ENCODE assay signal across 9 mouse cellular contexts in the genomic region with DNA sequence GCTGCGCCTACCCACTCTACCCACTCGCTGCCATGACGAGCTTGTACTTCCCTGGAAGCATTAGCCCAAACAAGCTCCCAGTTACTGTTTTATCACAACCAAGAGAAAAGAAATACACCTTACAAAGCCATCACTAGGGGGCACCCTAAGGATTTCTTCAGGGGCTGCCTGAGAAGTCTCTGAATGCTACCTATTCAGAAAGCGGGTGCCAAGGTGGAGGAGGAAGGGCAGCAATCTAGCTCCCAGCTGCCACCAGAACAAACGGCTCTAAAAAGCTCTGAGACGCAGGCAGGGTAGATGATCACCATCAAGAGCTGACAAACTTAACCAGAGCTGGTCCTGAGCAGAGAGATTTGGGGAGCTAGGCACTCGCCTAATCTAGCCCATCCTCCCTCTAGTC. TPM values are rescaled to one million over a fixed set of nuclear protein-coding genes. Genes with fewer than 3 reads are reported as not detected.
DNase-seq lines count a peak whose midpoint lies in the region; ATAC-seq and TF ChIP-seq lines count a peak whose summit lies in the region.
"Had no signal": no experiment of that assay in that cellular context is flagged by ENCODE, and none has a peak within 500 bp of the region (broad histone marks: within the 10 kb centered on the region; RNA-seq: fewer than 3 reads in every experiment).

No protein-coding gene starts in this region.

- no peaks in the 10 kb centered on the region for H3K4me1 ChIP-seq in limb, embryonic 11.5 days (ENCODE audit: control insufficient read depth, insufficient read depth, low read length)
- no peaks in the 10 kb centered on the region for H3K4me1 ChIP-seq in limb, embryonic 10.5 days
- H3K4me1 ChIP-seq in forebrain, embryonic 12.5 days = no peaks in the 10 kb centered on the region

- H3K36me3 ChIP-seq in limb, embryonic 11.5 days (ENCODE audit: control insufficient read depth, insufficient read depth, low read length) = peaks cover 22% of the 10 kb centered on the region
- peaks cover 97% of the 10 kb centered on the region for H3K36me3 ChIP-seq in limb, embryonic 10.5 days
- peaks cover 84% of the 10 kb centered on the region for H3K36me3 ChIP-seq in forebrain, embryonic 12.5 days (replicated peaks)

- POLR2A ChIA-PET in Patski (lab: Charles Lee) = no interaction called here

- intact Hi-C loops in left cerebral cortex, postnatal 36 days (cut with DNase I) = loop anchor here (2.0 kb wide), 1 partner anchor 48 kb away; no protein-coding TSS in a partner anchor

- in situ Hi-C loops in Patski (cut with MboI; ENCODE audit: low pct_unique_long_range_greater_than_20kb) = loop anchor here (5.0 kb wide), 1 partner anchor 45 kb away; no protein-coding TSS in a partner anchor

- TF ChIP-seq CTCF in Patski (IDR thresholded peaks at IDR 0.05) = peak; percentile 69

- no peak overlapping the region for H3K4me3 ChIP-seq in limb, embryonic 11.5 days (ENCODE audit: low read depth, low read length)
- H3K4me3 ChIP-seq in limb, embryonic 10.5 days = no peak overlapping the region
- H3K4me3 ChIP-seq in forebrain, embryonic 12.5 days (replicated peaks) = no peak overlapping the region
- H3K4me3 ChIP-seq: erythroblast, embryonic 14.5 days had no signal

- DNase-seq in limb, embryonic 11.5 days (ENCODE audit: low spot score) = peak; percentile 40
- no peak for DNase-seq in limb, embryonic 10.5 days (ENCODE audit: low spot score)
- peak; percentile 13 for DNase-seq in Patski (ENCODE audit: low read depth, low spot score)
- DNase-seq in cerebellum, postnatal 25 days = peak; percentile 60 to 78
- DNase-seq in left cerebral cortex, postnatal 36 days (ENCODE audit: low spot score in 2 of 2) = peak; percentile 42 to 45
- peak; percentile 77 to 80 for DNase-seq in right cerebral cortex, adult 2 months (ENCODE audit: low spot score in 2 of 2)

- H3K9ac ChIP-seq in limb, embryonic 11.5 days (ENCODE audit: low read length) = no peak overlapping the region
- no peak overlapping the region for H3K9ac ChIP-seq in forebrain, embryonic 12.5 days

- ATAC-seq in limb, embryonic 11.5 days (ENCODE audit: insufficient number of reproducible peaks, low FRiP score, low TSS enrichment, low read depth) = no peak
- ATAC-seq in Patski = no peak
- ATAC-seq in hematopoietic stem cell, adult 5-6 weeks (replicated peaks in 1 of 2; ENCODE audit: insufficient read depth in 1 of 2, low FRiP score in 2 of 2, low TSS enrichment in 1 of 2, low read depth in 1 of 2, poor library complexity in 2 of 2, severe bottlenecking in 2 of 2) = peak; percentile 58 to 61
- no peak for ATAC-seq in forebrain, embryonic 12.5 days (ENCODE audit: low FRiP score)

- 49% methylated on average over 7 of the region's 7 CpGs for WGBS in limb, embryonic 11.5 days
- 66% methylated on average over 7 of the region's 7 CpGs for WGBS in limb, embryonic 10.5 days
- 61% methylated on average over 7 of the region's 7 CpGs for WGBS in forebrain, embryonic 12.5 days

- H3K9me3 ChIP-seq in limb, embryonic 11.5 days (ENCODE audit: control insufficient read depth, low read length) = no peaks in the 10 kb centered on the region
- H3K9me3 ChIP-seq in limb, embryonic 10.5 days (replicated peaks) = no peaks in the 10 kb centered on the region
- H3K9me3 ChIP-seq in forebrain, embryonic 12.5 days = no peaks in the 10 kb centered on the region

- CTCF ChIA-PET in Patski (lab: Charles Lee) = interaction anchor here (0.6 to 3.3 kb wide), 14 partner anchors 9 to 70 kb away, joined by 3 to 21 read pairs (median 5); no protein-coding TSS in a partner anchor

- no peak overlapping the region for H3K27ac ChIP-seq in limb, embryonic 11.5 days (replicated peaks; ENCODE audit: low read depth, low read length)
- no peak overlapping the region for H3K27ac ChIP-seq in limb, embryonic 10.5 days
- no peak overlapping the region for H3K27ac ChIP-seq in forebrain, embryonic 12.5 days

- no peaks in the 10 kb centered on the region for H3K27me3 ChIP-seq in limb, embryonic 11.5 days (ENCODE audit: control insufficient read depth, insufficient read depth, low read length)
- H3K27me3 ChIP-seq in limb, embryonic 10.5 days (ENCODE audit: low read depth, poor library complexity, severe bottlenecking) = no peaks in the 10 kb centered on the region
- H3K27me3 ChIP-seq in Patski = no peaks in the 10 kb centered on the region
- no peaks in the 10 kb centered on the region for H3K27me3 ChIP-seq in forebrain, embryonic 12.5 days

- H3K4me2 ChIP-seq in limb, embryonic 11.5 days (ENCODE audit: low read depth, severe bottlenecking) = no peak overlapping the region
- no peak overlapping the region for H3K4me2 ChIP-seq in forebrain, embryonic 12.5 days

RNA-seq across cellular contexts. Expression of a gene that starts 39.3 kb away (rescaled TPM):
- polyA plus RNA-seq in limb, embryonic 11.5 days (2014; fragmentation: Nextera tagmentation; extraction: Ambion mirVana) = 100 and 108 TPM in 2 replicates
- 87.9 and 98.3 TPM in 2 replicates for polyA plus RNA-seq in limb, embryonic 10.5 days (2016; fragmentation: Nextera tagmentation; extraction: Ambion mirVana)
- polyA plus RNA-seq in Patski (2021) = 81.0 TPM
- total RNA-seq in hematopoietic stem cell, adult 5-6 weeks (2017) = 48.0 and 49.4 TPM in 2 replicates
- 10 to 100 TPM; 62.9 to 70.6 TPM for total RNA-seq in left cerebral cortex, postnatal 36 days (2021)
- polyA plus RNA-seq in forebrain, embryonic 12.5 days (2016; fragmentation: Nextera tagmentation; extraction: Ambion mirVana) = 121 and 125 TPM in 2 replicates

RNA-seq across cellular contexts. Expression of a gene that starts 51.0 kb away (rescaled TPM):
- polyA plus RNA-seq in limb, embryonic 11.5 days (2014; fragmentation: Nextera tagmentation; extraction: Ambion mirVana) = 224 and 226 TPM in 2 replicates
- 211 and 223 TPM in 2 replicates for polyA plus RNA-seq in limb, embryonic 10.5 days (2016; fragmentation: Nextera tagmentation; extraction: Ambion mirVana)
- 71.6 TPM for polyA plus RNA-seq in Patski (2021)
- total RNA-seq in hematopoietic stem cell, adult 5-6 weeks (2017) = 128 and 133 TPM in 2 replicates
- total RNA-seq in left cerebral cortex, postnatal 36 days (2021) = 10 to 100 TPM; 51.4 to 54.9 TPM
- 173 and 188 TPM in 2 replicates for polyA plus RNA-seq in forebrain, embryonic 12.5 days (2016; fragmentation: Nextera tagmentation; extraction: Ambion mirVana)

RNA-seq across cellular contexts. Expression of a gene that starts 58.2 kb away (rescaled TPM):
- 49.3 and 54.0 TPM in 2 replicates for polyA plus RNA-seq in limb, embryonic 11.5 days (2014; fragmentation: Nextera tagmentation; extraction: Ambion mirVana)
- polyA plus RNA-seq in limb, embryonic 10.5 days (2016; fragmentation: Nextera tagmentation; extraction: Ambion mirVana) = 68.6 and 77.0 TPM in 2 replicates
- 53.2 TPM for polyA plus RNA-seq in Patski (2021)
- total RNA-seq in hematopoietic stem cell, adult 5-6 weeks (2017) = 89.6 and 120 TPM in 2 replicates
- 10 to 100 TPM; 26.0 to 39.1 TPM for total RNA-seq in left cerebral cortex, postnatal 36 days (2021)
- polyA plus RNA-seq in forebrain, embryonic 12.5 days (2016; fragmentation: Nextera tagmentation; extraction: Ambion mirVana) = 55.9 and 56.6 TPM in 2 replicates

Comparison
In these comparisons a context has a peak if more than half of its experiments do, and no peak if none do; other contexts are left out.
1. ATAC-seq: peak in hematopoietic stem cell, adult 5-6 weeks (2 of 2); none in limb, embryonic 11.5 days (single experiment), Patski (single experiment) and forebrain, embryonic 12.5 days (single experiment).